Mouse (Mus musculus) left cerebral cortex, adult 9 months (tissue): ENCODE results near the gene Ush2a.

Experiments used
- DNase-seq, 2 experiments: peaks; one replicate each; pipeline ENCODE4 v3.0.0; 2022; ENCODE audit warnings: low spot score in 2 of 2

Ush2a gene

GRCm38 (mm10) chr1:189006826-189007225 lies 745.0 kb downstream of the Ush2a start:
- no peak for DNase-seq

GRCm38 (mm10) chr1:189007239-189007979 lies 745.6 kb downstream of the Ush2a start, which contains the start of gene Kctd3:
Gene Kctd3, minus strand, starts transcription at chr1:189007841.
- DNase-seq = peak; percentile 79 to 96

GRCm38 (mm10) chr1:189007980-189008324 lies 746.1 kb downstream of the Ush2a start:
- no peak for DNase-seq

- DNase-seq = no peak
These were observed 748.8 kb downstream of the Ush2a start for GRCm38 (mm10) chr1:189010671-189011070.

GRCm38 (mm10) chr1:189012846-189013586 lies 751.2 kb downstream of the Ush2a start:
- DNase-seq = no peak

- no peak for DNase-seq
These were observed 751.7 kb downstream of the Ush2a start for GRCm38 (mm10) chr1:189013587-189013921.
